Mouse (Mus musculus) lung, postnatal 0 days (tissue): ENCODE data around the gene Ppp6r1. TPM values are rescaled to one million over a fixed set of nuclear protein-coding genes. Genes with fewer than 3 reads are reported as not detected.

ENCODE experiments used
- ATAC-seq: fragments of 200-750 bp; cut with Nextera tagmentation; 2 replicates; pipeline ENCODE4 v1.8.0; 2017; ENCODE audit warnings: moderate library complexity
- DNase-seq: peaks from one replicate; pipeline ENCODE4 v3.0.0-alpha.2; 2016; ENCODE audit warnings: low spot score
- H3K27ac ChIP-seq: fragments of 300-500 bp; sonication (generic); 2 replicates; pipeline ENCODE4 v1.5.1; 2014; ENCODE audit warnings: antibody characterized with exemption, mild to moderate bottlenecking, low read length, mixed read lengths
- H3K27me3 ChIP-seq: fragments of 300-500 bp; sonication (generic); replicated peaks from 2 replicates; pipeline ENCODE4 v1.6.1; 2014; ENCODE audit warnings: low read length, mixed read lengths; ENCODE audit not compliant: insufficient read depth
- H3K36me3 ChIP-seq: fragments of 300-500 bp; sonication (generic); 2 replicates; pipeline ENCODE4 v1.6.1; 2014; ENCODE audit warnings: low read length, mixed read lengths; ENCODE audit not compliant: insufficient read depth
- H3K4me1 ChIP-seq: fragments of 300-500 bp; sonication (generic); 2 replicates; pipeline ENCODE4 v1.6.1; 2014; ENCODE audit warnings: antibody characterized with exemption, low read depth, low read length, mixed read lengths; ENCODE audit not compliant: insufficient read depth
- H3K4me2 ChIP-seq: fragments of 300-500 bp; sonication (generic); replicated peaks from 2 replicates; pipeline ENCODE4 v1.6.1; 2014; ENCODE audit warnings: low read depth, mild to moderate bottlenecking, low read length, moderate library complexity, mixed read lengths
- H3K4me3 ChIP-seq: fragments of 300-500 bp; sonication (generic); 2 replicates; pipeline ENCODE4 v1.5.1; 2014; ENCODE audit warnings: low read depth, low read length
- H3K9ac ChIP-seq: fragments of 300-500 bp; sonication (generic); replicated peaks from 2 replicates; pipeline ENCODE4 v1.6.1; 2014; ENCODE audit warnings: low read depth, mild to moderate bottlenecking
- H3K9me3 ChIP-seq: fragments of 300-500 bp; sonication (generic); 2 replicates; pipeline ENCODE4 v1.6.1; 2016; ENCODE audit warnings: low read length, mixed read lengths
- CTCF ChIP-seq: IDR thresholded peaks from 2 replicates; pipeline ENCODE4 v1.5.1; 2016; ENCODE audit warnings: antibody characterized with exemption, mild to moderate bottlenecking
- EP300 ChIP-seq: IDR thresholded peaks from 2 replicates; pipeline ENCODE4 v1.6.1; 2016; ENCODE audit warnings: antibody characterized with exemption, mild to moderate bottlenecking, control low read depth
- WGBS: fragments of 180-500 bp; shearing (Covaris S2); extraction: QIAGEN DNeasy Blood & Tissue Kit; methylation state at CpG from one replicate; pipeline ENCODE4 v1.1.7; 2014; 5-methylcytosine and 5-hydroxymethylcytosine counted together
- polyA plus RNA-seq: library from polyadenylated mRNA; unstranded; fragments of >200 nt; fragmentation: Nextera tagmentation; extraction: Ambion mirVana; gene quantifications from 2 replicates; pipeline ENCODE4 v1.2.1, GENCODE M21; 2015

The Ppp6r1 gene
- polyA plus RNA-seq, 1 experiment from 2014 or later = 6.8 TPM

DNA sequence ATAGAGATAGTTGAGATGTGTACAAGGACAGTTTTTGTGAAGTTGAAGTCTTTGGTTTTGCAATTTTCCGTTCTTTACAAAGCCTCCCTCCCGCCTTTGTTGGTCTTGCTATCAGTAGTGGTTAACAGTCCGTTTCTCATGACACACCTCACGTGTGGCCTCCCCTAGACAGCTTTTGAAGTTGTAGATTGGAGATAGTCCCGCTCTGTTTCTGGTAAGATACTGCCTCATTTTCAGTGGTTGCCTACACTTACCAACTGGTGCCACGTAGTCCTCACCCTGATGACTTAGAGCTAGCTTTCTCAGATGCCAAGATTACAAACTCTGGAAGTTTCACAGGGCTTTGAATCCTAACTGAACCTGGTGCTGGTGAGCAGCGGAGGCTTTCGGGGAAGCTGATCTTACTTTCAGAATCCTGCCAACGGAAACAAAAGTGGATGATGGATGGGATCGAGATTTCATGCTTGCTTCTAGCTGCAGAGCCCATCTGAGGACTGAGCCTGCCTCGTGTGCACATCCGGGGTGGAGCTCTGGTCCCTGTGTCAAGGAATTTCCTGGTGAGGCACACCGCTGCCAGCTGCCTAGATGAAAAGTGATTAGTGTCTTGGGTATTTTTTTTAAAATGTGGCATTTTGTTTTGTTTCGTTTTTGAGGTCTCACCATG lies 44.9 kb downstream of the Ppp6r1 start:
- Histone ChIP-seq H3K4me2 (no peak overlapping the region), H3K27ac (no peak overlapping the region), H3K27me3 (no peaks in the 10 kb centered on the region), H3K9ac (no peak overlapping the region), H3K9me3 (no peaks in the 10 kb centered on the region), H3K4me1 (no peaks in the 10 kb centered on the region), H3K36me3 (no peaks in the 10 kb centered on the region), H3K4me3 (no peak overlapping the region)
- no peak for TF ChIP-seq EP300
- ATAC-seq = no peak
- DNase-seq = no peak
- 57% methylated on average over 14 of the region's 14 CpGs for WGBS

DNA sequence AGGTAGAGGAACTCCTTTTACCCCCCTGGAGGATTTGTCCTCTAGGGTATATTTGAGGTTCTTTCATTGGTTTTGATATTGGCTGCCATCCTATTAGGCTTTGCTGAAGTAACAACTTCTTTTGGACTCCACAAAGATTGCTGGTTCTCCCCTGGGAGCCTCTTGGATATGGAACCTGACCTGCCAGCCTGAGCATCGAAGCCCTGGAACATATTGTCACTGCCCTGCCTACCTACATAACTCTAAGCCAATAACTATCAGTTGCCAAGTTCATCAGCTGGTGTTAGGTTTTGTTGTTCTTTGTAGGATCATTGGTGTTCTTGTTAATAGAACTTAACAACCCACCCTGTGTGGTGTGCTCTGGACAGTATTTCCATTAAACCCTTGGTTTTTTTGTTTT lies 45.9 kb downstream of the Ppp6r1 start:
- no peaks in the 10 kb centered on the region for H3K36me3 ChIP-seq
- ATAC-seq (no peak), DNase-seq (no peak)
- H3K4me2 ChIP-seq = no peak overlapping the region
- WGBS = 91% methylated on average over 1 of the region's 1 CpGs
- H3K9me3 ChIP-seq = no peaks in the 10 kb centered on the region
- H3K4me3 ChIP-seq = no peak overlapping the region
- H3K9ac ChIP-seq = no peak overlapping the region
- TF ChIP-seq EP300 (no peak), CTCF (no peak)
- H3K27ac ChIP-seq = no peak overlapping the region
- no peaks in the 10 kb centered on the region for H3K27me3 ChIP-seq
- no peaks in the 10 kb centered on the region for H3K4me1 ChIP-seq

DNA sequence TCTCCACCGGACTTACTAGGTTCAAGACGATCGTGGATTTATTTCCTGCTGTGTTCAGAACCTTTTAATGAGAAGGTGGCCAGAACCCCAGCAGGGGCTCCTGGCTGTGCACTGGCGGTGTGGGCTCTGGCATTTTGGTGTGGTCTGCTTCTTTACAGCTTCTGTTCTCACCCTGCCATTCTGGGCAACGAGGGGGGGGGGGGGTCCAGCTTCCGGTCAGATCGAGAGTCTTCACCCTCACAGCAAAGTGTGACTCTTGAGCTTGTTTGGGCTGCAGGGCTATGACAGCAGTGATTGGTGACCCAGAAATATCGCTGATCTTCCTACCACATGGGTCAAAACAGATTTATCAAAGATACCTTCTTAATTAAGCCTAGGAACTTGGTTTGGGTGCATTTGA lies 46.4 kb downstream of the Ppp6r1 start:
- no peak overlapping the region for H3K4me2 ChIP-seq
- no peaks in the 10 kb centered on the region for H3K4me1 ChIP-seq
- no peak for DNase-seq
- no peaks in the 10 kb centered on the region for H3K9me3 ChIP-seq
- no peak for TF ChIP-seq EP300
- WGBS = 64% methylated on average over 7 of the region's 8 CpGs
- no peak overlapping the region for H3K4me3 ChIP-seq
- H3K27me3 ChIP-seq = no peaks in the 10 kb centered on the region
- H3K36me3 ChIP-seq = no peaks in the 10 kb centered on the region
- H3K9ac ChIP-seq = no peak overlapping the region
- no peak overlapping the region for H3K27ac ChIP-seq
- ATAC-seq = no peak

DNA sequence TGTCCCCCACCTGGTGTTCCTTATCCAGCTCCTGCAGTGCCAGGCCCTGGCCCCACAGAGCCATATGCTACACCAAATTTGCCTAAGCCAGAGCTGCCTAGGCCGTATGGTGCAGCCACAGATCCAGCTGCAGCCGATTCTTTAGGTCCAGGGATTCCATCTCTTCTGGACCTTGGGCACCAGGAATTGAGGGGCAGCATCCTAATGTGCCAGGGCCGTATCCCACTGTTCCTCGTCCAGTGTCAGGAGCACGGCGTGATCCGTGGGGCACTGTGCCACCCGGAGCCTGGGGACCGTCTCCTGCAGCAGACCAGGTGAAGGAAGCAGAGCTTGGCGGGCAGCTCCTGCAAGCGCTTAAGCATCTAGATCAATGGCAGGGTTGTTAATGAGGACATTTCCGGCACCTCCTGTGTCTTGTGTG lies 46.9 kb downstream of the Ppp6r1 start:
- Histone ChIP-seq H3K9me3 (no peaks in the 10 kb centered on the region), H3K4me2 (no peak overlapping the region), H3K36me3 (no peaks in the 10 kb centered on the region), H3K27ac (no peak overlapping the region), H3K4me3 (no peak overlapping the region), H3K27me3 (no peaks in the 10 kb centered on the region), H3K4me1 (no peaks in the 10 kb centered on the region), H3K9ac (no peak overlapping the region)
- WGBS = 72% methylated on average over 12 of the region's 12 CpGs
- no peak for TF ChIP-seq CTCF
- no peak for TF ChIP-seq EP300
- ATAC-seq (no peak), DNase-seq (no peak)

DNA sequence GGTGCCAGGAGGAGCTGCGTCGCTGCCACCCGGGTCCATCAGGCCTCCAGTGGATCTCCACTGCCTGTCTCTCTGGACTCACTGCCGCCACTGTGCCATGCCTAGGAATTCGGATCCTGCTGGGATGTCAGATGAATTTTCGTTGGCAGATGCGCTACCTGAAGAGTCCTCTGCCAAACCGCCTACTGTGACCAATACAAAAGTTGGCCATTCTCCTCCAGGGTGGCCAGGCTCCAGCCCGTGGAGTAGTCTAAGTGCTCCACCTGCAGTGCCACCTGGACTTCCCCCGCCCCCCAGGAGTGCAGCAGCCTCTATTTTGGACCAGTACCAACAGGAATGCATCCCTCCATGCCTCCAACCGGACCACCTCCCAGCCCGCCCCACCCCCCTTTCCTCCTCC lies 47.3 kb downstream of the Ppp6r1 start:
- H3K36me3 ChIP-seq = no peaks in the 10 kb centered on the region
- no peak for ATAC-seq
- no peaks in the 10 kb centered on the region for H3K9me3 ChIP-seq
- no peaks in the 10 kb centered on the region for H3K4me1 ChIP-seq
- DNase-seq = no peak
- TF ChIP-seq CTCF (no peak), EP300 (no peak)
- H3K27ac ChIP-seq = no peak overlapping the region
- no peak overlapping the region for H3K4me2 ChIP-seq
- H3K9ac ChIP-seq = no peak overlapping the region
- no peak overlapping the region for H3K4me3 ChIP-seq
- 76% methylated on average over 11 of the region's 12 CpGs for WGBS
- H3K27me3 ChIP-seq = no peaks in the 10 kb centered on the region

DNA sequence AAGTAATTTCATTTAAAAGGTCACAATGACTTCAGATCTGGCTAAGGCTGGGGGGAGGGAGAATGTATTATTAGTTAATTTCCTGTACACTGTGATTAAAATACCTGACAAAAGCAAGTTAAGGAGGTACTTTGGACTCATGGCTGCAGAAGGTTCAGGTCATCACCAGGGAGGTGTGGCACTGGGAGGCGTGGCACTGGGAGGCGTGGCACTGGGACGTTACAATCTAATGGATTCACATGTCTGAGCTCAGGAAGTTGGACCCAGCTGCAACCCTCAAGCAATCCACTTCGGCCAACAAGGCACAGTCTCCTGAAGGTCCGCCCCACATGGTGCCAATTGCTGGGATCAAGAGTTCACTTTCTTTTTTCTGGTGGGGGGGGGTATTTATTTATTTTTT lies 50.8 kb downstream of the Ppp6r1 start:
- no peaks in the 10 kb centered on the region for H3K27me3 ChIP-seq
- no peak overlapping the region for H3K27ac ChIP-seq
- no peak overlapping the region for H3K9ac ChIP-seq
- ATAC-seq (no peak), DNase-seq (no peak)
- no peaks in the 10 kb centered on the region for H3K9me3 ChIP-seq
- no peak for TF ChIP-seq CTCF
- no peak for TF ChIP-seq EP300
- H3K4me1 ChIP-seq = no peaks in the 10 kb centered on the region
- H3K4me2 ChIP-seq = no peak overlapping the region
- no peak overlapping the region for H3K4me3 ChIP-seq
- 62% methylated on average over 5 of the region's 5 CpGs for WGBS
- no peaks in the 10 kb centered on the region for H3K36me3 ChIP-seq

DNA sequence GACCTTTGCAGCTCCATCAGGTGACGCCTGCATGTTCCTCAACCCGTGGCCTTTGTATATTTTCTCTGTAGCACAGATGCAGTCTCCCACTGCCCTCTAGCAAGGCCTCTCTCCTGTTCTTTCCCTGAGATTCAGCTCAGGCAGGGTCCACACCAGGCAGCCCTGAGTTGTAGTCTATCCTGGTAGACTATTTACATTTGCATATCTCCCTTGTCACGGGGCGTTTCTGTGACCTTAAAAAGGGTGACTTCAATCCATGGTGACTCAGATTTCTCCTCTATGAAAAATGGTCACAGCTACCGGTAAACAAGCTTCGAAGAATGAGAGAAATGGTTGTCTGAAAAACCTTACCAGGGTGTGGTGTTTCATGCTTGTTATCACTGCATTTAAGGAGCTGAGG lies 54.9 kb downstream of the Ppp6r1 start, which contains the start of gene Ptprh:
TSS of gene Ptprh (minus strand) at position 169 of the 400 bp plus-strand sequence.
- no peak within 1 kb of the TSS for H3K4me3 ChIP-seq
- ATAC-seq (no peak), DNase-seq (no peak)
- H3K4me2 ChIP-seq = no peak within 1 kb of the TSS
- no peaks in the 10 kb centered on the region for H3K4me1 ChIP-seq
- WGBS = 48% methylated on average over 6 of the region's 6 CpGs
- H3K9ac ChIP-seq = no peak within 1 kb of the TSS
- no peak for TF ChIP-seq EP300
- TF ChIP-seq CTCF = no peak
- H3K27me3 ChIP-seq = no peaks in the 10 kb centered on the region
- no peaks in the 10 kb centered on the region for H3K9me3 ChIP-seq
- no peaks in the 10 kb centered on the region for H3K36me3 ChIP-seq
- H3K27ac ChIP-seq = no peak within 1 kb of the TSS
